Mouse (Mus musculus) hindbrain, embryonic 13.5 days (tissue): ENCODE results near the gene Hoxa6. TPM values are rescaled to one million over a fixed set of nuclear protein-coding genes. Genes with fewer than 3 reads are reported as not detected.
A peak's percentile ranks its signal among the peaks of the same experiment; 100 is the strongest.

Source experiments
- ATAC-seq: fragments of 200-750 bp; cut with Nextera tagmentation; 2 replicates; pipeline ENCODE4 v1.8.0; 2017; ENCODE audit warnings: moderate TSS enrichment; ENCODE audit not compliant: low FRiP score
- H3K27ac ChIP-seq: fragments of 300-500 bp; sonication (generic); 2 replicates; pipeline ENCODE4 v1.5.1; 2015; ENCODE audit warnings: inconsistent platforms, mild to moderate bottlenecking, moderate library complexity
- H3K27me3 ChIP-seq: fragments of 300-500 bp; sonication (generic); 2 replicates; pipeline ENCODE4 v1.6.1; 2015; ENCODE audit warnings: mild to moderate bottlenecking, inconsistent platforms
- H3K36me3 ChIP-seq: fragments of 300-500 bp; sonication (generic); 2 replicates; pipeline ENCODE4 v1.6.1; 2015; ENCODE audit warnings: mild to moderate bottlenecking, inconsistent platforms
- H3K4me1 ChIP-seq: fragments of 300-500 bp; sonication (generic); replicated peaks from 2 replicates; pipeline ENCODE4 v1.6.1; 2015; ENCODE audit warnings: inconsistent platforms
- H3K4me2 ChIP-seq: fragments of 300-500 bp; sonication (generic); 2 replicates; pipeline ENCODE4 v1.6.1; 2015; ENCODE audit warnings: inconsistent platforms, mild to moderate bottlenecking, moderate library complexity
- H3K4me3 ChIP-seq: fragments of 300-500 bp; sonication (generic); 2 replicates; pipeline ENCODE4 v1.5.1; 2015; ENCODE audit warnings: mild to moderate bottlenecking, inconsistent platforms
- H3K9ac ChIP-seq: fragments of 300-500 bp; sonication (generic); 2 replicates; pipeline ENCODE4 v1.6.1; 2015; ENCODE audit warnings: mild to moderate bottlenecking, inconsistent platforms
- H3K9me3 ChIP-seq: fragments of 300-500 bp; sonication (generic); 2 replicates; pipeline ENCODE4 v1.6.1; 2016; ENCODE audit warnings: inconsistent platforms
- WGBS: fragments of 180-500 bp; shearing (Covaris S2); methylation state at CpG from one replicate; pipeline ENCODE4 v1.1.7; 2015; 5-methylcytosine and 5-hydroxymethylcytosine counted together
- polyA plus RNA-seq: library from polyadenylated mRNA; unstranded; fragments of >200 nt; fragmentation: Nextera tagmentation; extraction: Ambion mirVana; gene quantifications from 2 replicates; pipeline ENCODE4 v1.2.1, GENCODE M21; 2015

The Hoxa6 gene
- polyA plus RNA-seq, 1 experiment from 2014 or later: 28.0 TPM

- H3K9ac ChIP-seq: no peak overlapping the region
- WGBS: 4% methylated on average over 3 of the region's 3 CpGs
- H3K4me1 ChIP-seq: 0 out of 2 replicates have a peak, but pooled peaks cover 5% of the 10 kb centered on the region
- no peaks in the 10 kb centered on the region for H3K9me3 ChIP-seq
- no peak overlapping the region for H3K4me2 ChIP-seq
- H3K27me3 ChIP-seq: peaks cover 99% of the 10 kb centered on the region
- ATAC-seq: no peak
- H3K36me3 ChIP-seq: no peaks in the 10 kb centered on the region
- no peak overlapping the region for H3K4me3 ChIP-seq
- H3K27ac ChIP-seq: no peak overlapping the region
Observed at GRCm38 (mm10) chr6:52246916-52247315, 38.4 kb upstream of the Hoxa6 start.

DNA sequence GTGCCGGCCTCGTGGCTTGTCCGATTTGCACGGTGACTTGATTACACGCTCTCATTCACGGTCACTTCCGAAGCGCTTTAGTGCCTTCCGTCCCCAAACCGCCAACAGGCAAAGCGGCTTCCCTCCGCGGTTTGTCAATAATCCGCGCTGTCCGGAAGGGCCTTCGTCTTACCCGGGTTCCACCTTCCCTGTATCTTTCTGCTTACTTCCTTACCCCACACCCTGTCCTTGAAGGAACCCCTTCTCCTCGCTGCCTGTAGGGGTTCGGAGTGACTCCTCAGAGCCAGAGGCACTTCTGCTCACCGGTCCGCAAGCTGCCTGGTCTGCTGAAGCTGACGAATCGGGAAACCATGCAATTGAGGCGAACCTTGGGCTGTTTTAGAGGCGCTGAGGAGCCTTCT, 37.9 kb upstream of the Hoxa6 start:
- Histone ChIP-seq H3K4me2 (no peak overlapping the region), H3K9me3 (no peaks in the 10 kb centered on the region), H3K4me1 (0 out of 2 replicates have a peak, but pooled peaks cover 5% of the 10 kb centered on the region), H3K9ac (no peak overlapping the region), H3K27me3 (peaks cover 99% of the 10 kb centered on the region), H3K36me3 (no peaks in the 10 kb centered on the region), H3K27ac (no peak overlapping the region), H3K4me3 (no peak overlapping the region)
- under 1% methylated on average over 26 of the region's 26 CpGs for WGBS
- no peak for ATAC-seq

GRCm38 (mm10) chr6:52245757-52246142, 37.2 kb upstream of the Hoxa6 start, which contains the start of gene Hoxa11:
Hoxa11 (minus strand) TSS chr6:52245810.
- Histone ChIP-seq H3K9me3 (no peaks in the 10 kb centered on the region), H3K36me3 (no peaks in the 10 kb centered on the region), H3K4me2 (no peak within 1 kb of the TSS), H3K9ac (no peak within 1 kb of the TSS), H3K4me3 (no peak within 1 kb of the TSS), H3K27me3 (peaks cover 99% of the 10 kb centered on the region), H3K4me1 (0 out of 2 replicates have a peak, but pooled peaks cover 5% of the 10 kb centered on the region), H3K27ac (no peak within 1 kb of the TSS)
- no peak for ATAC-seq
- WGBS: under 1% methylated on average over 20 of the region's 20 CpGs

DNA sequence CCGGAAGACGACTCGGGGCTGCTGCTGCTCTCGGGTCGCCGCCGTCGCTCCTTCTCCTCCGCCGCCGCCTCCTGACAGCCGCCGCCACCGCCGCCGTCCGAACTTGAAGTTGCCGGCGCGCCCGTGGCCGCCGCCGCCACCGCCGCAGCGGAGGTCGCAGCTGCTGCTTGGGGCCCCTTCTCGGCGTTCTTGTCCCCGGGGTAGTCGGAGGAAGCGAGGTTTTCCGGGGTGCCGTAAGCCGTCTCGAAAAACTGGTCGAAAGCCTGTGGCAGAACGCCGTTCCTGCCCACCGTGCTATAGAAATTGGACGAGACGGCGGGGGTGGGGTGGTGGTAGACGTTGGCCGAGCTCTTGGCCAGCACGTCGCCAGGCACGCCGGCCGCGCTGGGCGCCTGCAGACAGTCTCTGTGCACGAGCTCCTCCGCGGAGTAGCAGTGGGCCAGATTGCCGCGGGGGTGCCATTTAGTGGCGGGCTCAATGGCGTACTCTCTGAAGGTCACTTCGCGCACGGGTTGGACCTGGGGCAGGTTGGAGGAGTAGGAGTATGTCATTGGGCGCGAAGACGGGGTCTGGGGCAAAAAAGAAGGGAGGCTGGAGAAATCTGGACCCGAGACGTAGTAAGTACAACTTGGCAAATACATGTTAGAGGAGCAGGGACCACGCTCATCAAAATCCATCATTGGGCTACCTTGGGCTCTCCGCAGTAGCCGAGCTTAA, 36.7 kb upstream of the Hoxa6 start:
- no peak for ATAC-seq
- H3K4me1 ChIP-seq: 0 out of 2 replicates have a peak, but pooled peaks cover 9% of the 10 kb centered on the region
- no peak overlapping the region for H3K9ac ChIP-seq
- H3K36me3 ChIP-seq: no peaks in the 10 kb centered on the region
- no peaks in the 10 kb centered on the region for H3K9me3 ChIP-seq
- H3K27ac ChIP-seq: no peak overlapping the region
- H3K4me2 ChIP-seq: no peak overlapping the region
- peaks cover 99% of the 10 kb centered on the region for H3K27me3 ChIP-seq
- H3K4me3 ChIP-seq: no peak overlapping the region
- WGBS: under 1% methylated on average over 71 of the region's 71 CpGs

DNA sequence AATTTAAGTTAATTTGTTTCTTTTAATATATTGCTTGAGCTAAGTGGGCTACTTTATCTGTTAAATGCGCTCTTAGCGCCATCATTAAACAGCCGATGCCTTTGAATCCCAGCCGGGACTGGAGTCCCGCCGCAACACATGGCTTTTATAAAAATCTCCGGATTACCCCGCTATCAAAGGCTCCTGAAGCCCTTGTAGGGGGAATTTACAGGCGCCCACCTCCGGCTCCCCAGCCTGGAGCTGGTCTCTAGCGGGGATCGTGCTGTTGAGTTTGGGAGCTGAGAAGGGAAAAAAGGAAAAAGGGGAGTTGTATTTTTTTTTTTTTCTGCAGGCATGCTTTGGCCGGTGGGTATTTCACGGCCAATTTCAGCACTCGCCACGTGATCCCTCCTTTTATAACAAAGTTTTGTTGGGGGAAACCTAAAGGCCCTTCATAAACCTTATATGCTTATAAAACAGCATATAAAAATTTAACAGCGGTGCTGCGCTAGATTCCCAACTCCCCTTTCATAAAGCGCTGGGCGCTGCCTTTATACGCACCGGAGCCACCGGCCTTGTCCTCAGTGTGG, 36.0 kb upstream of the Hoxa6 start:
- no peak overlapping the region for H3K9ac ChIP-seq
- ATAC-seq: no peak

DNA sequence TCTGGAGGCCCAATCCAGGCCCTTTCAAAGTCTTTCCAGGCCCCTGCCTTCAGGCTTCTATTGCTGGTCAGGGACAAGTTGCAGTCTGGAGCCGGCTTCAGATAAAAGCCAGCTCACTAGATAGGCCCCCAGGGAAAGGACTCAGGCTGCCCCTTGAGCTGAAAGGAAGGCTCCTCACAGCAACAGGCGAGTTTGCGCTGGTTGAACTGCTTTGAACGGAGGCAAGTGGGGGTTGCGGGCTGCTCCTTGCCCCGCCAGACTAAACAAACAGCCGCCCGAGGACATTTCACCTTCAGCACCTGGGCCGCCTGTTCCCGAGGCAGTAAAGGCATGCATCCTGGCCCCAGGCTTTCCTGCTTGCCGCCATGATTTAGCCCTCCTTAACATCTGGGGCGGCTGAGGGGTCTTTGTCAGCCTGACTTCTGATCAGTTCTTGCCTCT, 35.2 kb upstream of the Hoxa6 start:
- ATAC-seq: no peak
- peaks cover 98% of the 10 kb centered on the region for H3K27me3 ChIP-seq
- no peaks in the 10 kb centered on the region for H3K36me3 ChIP-seq
- H3K4me2 ChIP-seq: no peak overlapping the region
- H3K4me3 ChIP-seq: no peak overlapping the region
- no peaks in the 10 kb centered on the region for H3K9me3 ChIP-seq
- WGBS: 1% methylated on average over 12 of the region's 12 CpGs
- H3K9ac ChIP-seq: no peak overlapping the region
- H3K4me1 ChIP-seq: 0 out of 2 replicates have a peak, but pooled peaks cover 10% of the 10 kb centered on the region
- H3K27ac ChIP-seq: no peak overlapping the region

More for the DNA sequence above, 36.0 kb upstream of the Hoxa6 start:
- Histone ChIP-seq H3K4me1 (0 out of 2 replicates have a peak, but pooled peaks cover 10% of the 10 kb centered on the region), H3K9me3 (no peaks in the 10 kb centered on the region), H3K4me3 (no peak overlapping the region), H3K36me3 (no peaks in the 10 kb centered on the region), H3K27ac (no peak overlapping the region), H3K4me2 (no peak overlapping the region), H3K27me3 (peaks cover 99% of the 10 kb centered on the region)
- WGBS: 2% methylated on average over 23 of the region's 23 CpGs

- H3K27ac ChIP-seq: no peak overlapping the region
Observed at GRCm38 (mm10) chr6:52242801-52243332, 34.3 kb upstream of the Hoxa6 start.

GRCm38 (mm10) chr6:52241001-52241621, 32.6 kb upstream of the Hoxa6 start:
- no peak for ATAC-seq
- Histone ChIP-seq H3K4me2 (no peak overlapping the region), H3K36me3 (no peaks in the 10 kb centered on the region), H3K4me1 (0 out of 2 replicates have a peak, but pooled peaks cover 10% of the 10 kb centered on the region), H3K9me3 (no peaks in the 10 kb centered on the region), H3K9ac (no peak overlapping the region), H3K27ac (no peak overlapping the region), H3K4me3 (no peak overlapping the region), H3K27me3 (peaks cover 98% of the 10 kb centered on the region)
- WGBS: 3% methylated on average over 9 of the region's 9 CpGs

More at GRCm38 (mm10) chr6:52242801-52243332, 34.3 kb upstream of the Hoxa6 start:
- no peak for ATAC-seq
- no peak overlapping the region for H3K4me2 ChIP-seq
- no peaks in the 10 kb centered on the region for H3K36me3 ChIP-seq
- H3K4me3 ChIP-seq: no peak overlapping the region
- no peaks in the 10 kb centered on the region for H3K9me3 ChIP-seq
- H3K4me1 ChIP-seq: 0 out of 2 replicates have a peak, but pooled peaks cover 10% of the 10 kb centered on the region
- peaks cover 98% of the 10 kb centered on the region for H3K27me3 ChIP-seq
- H3K9ac ChIP-seq: no peak overlapping the region
- 1% methylated on average over 4 of the region's 4 CpGs for WGBS

DNA sequence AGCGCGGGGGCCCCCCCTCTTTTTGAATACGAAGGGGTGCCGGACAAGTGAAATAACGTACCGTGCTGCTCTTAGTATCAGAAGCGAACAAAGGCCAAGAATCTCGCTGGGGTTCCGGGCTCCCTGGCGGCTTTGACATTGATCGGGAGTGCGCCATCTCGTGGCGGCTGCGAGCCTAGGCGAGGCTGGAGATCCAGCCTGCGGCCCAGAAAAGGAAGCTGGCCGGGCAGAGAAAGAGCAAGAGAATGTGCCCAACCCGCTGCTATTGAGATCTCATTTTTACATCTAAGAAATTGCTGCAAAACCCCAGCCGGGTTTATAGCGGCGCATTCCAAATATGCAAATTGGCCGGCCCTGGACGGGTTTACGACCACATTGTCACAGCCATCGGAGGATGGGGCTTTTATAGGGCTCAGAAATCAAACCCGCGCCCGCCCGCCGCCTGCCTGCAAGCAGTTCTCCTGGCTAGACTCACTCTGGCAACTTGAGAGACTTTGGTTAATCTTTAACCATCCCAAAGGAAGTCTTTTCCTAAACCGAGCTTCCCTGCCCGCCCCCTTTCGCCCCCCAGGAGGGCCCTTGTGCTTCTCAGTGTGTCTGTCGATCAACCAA, 32.0 kb upstream of the Hoxa6 start, which contains the start of gene Hoxa10:
Hoxa10 (minus strand) TSS at position 466 of the 612 bp plus-strand sequence.
- peaks cover 98% of the 10 kb centered on the region for H3K27me3 ChIP-seq
- no peak within 1 kb of the TSS for H3K9ac ChIP-seq
- no peak for ATAC-seq
- no peaks in the 10 kb centered on the region for H3K9me3 ChIP-seq
- H3K36me3 ChIP-seq: no peaks in the 10 kb centered on the region
- H3K4me1 ChIP-seq: 0 out of 2 replicates have a peak, but pooled peaks cover 10% of the 10 kb centered on the region
- under 1% methylated on average over 35 of the region's 35 CpGs for WGBS
- H3K27ac ChIP-seq: no peak within 1 kb of the TSS
- H3K4me2 ChIP-seq: no peak within 1 kb of the TSS
- peak within 1 kb of the TSS; percentile 12; the same call in 1 of the 2 replicates for H3K4me3 ChIP-seq

- H3K4me3 ChIP-seq: peak overlapping the region; percentile 12; the same call in 1 of the 2 replicates
- no peak overlapping the region for H3K9ac ChIP-seq
- WGBS: under 1% methylated on average over 30 of the region's 30 CpGs
- H3K4me2 ChIP-seq: no peak overlapping the region
- no peak overlapping the region for H3K27ac ChIP-seq
- no peaks in the 10 kb centered on the region for H3K36me3 ChIP-seq
- peaks cover 98% of the 10 kb centered on the region for H3K27me3 ChIP-seq
- no peak for ATAC-seq
- H3K4me1 ChIP-seq: 0 out of 2 replicates have a peak, but pooled peaks cover 5% of the 10 kb centered on the region
- no peaks in the 10 kb centered on the region for H3K9me3 ChIP-seq
Observed at GRCm38 (mm10) chr6:52239625-52240388, 31.3 kb upstream of the Hoxa6 start.

GRCm38 (mm10) chr6:52238976-52239375, 30.5 kb upstream of the Hoxa6 start:
- H3K27me3 ChIP-seq: peaks cover 98% of the 10 kb centered on the region
- H3K4me2 ChIP-seq: no peak overlapping the region
- H3K4me3 ChIP-seq: no peak overlapping the region
- no peak for ATAC-seq
- 3% methylated on average over 7 of the region's 7 CpGs for WGBS
- no peak overlapping the region for H3K9ac ChIP-seq
- H3K9me3 ChIP-seq: no peaks in the 10 kb centered on the region
- 0 out of 2 replicates have a peak, but pooled peaks cover 5% of the 10 kb centered on the region for H3K4me1 ChIP-seq
- H3K36me3 ChIP-seq: no peaks in the 10 kb centered on the region
- no peak overlapping the region for H3K27ac ChIP-seq
